Mouse (Mus musculus): Measurements from ENCODE around the gene 1700012P22Rik.

The 1700012P22Rik gene

GRCm38 (mm10) chr4:144438672-144439071 lies at the start of gene 1700012P22Rik:
TSS of gene 1700012P22Rik (minus strand) at chr4:144438772.
- no peak for DNase-seq (ENCODE audit: low read depth, low spot score)

GRCm38 (mm10) chr4:144468091-144468490 lies 29.5 kb upstream of the 1700012P22Rik start:
- no peak for DNase-seq (ENCODE audit: low read depth, low spot score)

- DNase-seq (ENCODE audit: low read depth, low spot score): no peak
Measured at GRCm38 (mm10) chr4:144465206-144465605, 26.6 kb upstream of the 1700012P22Rik start.

- DNase-seq (ENCODE audit: low read depth, low spot score): no peak
Measured at GRCm38 (mm10) chr4:144463656-144464055, 25.1 kb upstream of the 1700012P22Rik start, which contains the start of gene Aadacl3. TSS of gene Aadacl3 (minus strand) at chr4:144463756.

GRCm38 (mm10) chr4:144453217-144453616 lies 14.6 kb upstream of the 1700012P22Rik start, which contains the start of gene Gm9944:
TSS of gene Gm9944 (minus strand) at chr4:144453317.
- DNase-seq (ENCODE audit: low read depth, low spot score): no peak

- DNase-seq (ENCODE audit: low read depth, low spot score): no peak
Measured at GRCm38 (mm10) chr4:144448546-144448945, 10.0 kb upstream of the 1700012P22Rik start.

GRCm38 (mm10) chr4:144441582-144441981 lies 3.0 kb upstream of the 1700012P22Rik start:
- DNase-seq (ENCODE audit: low read depth, low spot score): no peak

GRCm38 (mm10) chr4:144441095-144441494 lies 2.5 kb upstream of the 1700012P22Rik start:
- DNase-seq (ENCODE audit: low read depth, low spot score): no peak

- no peak for DNase-seq (ENCODE audit: low read depth, low spot score)
Measured at GRCm38 (mm10) chr4:144433216-144433615, 5.4 kb downstream of the 1700012P22Rik start.

- no peak for DNase-seq (ENCODE audit: low read depth, low spot score)
Measured at GRCm38 (mm10) chr4:144430723-144431122, 7.8 kb downstream of the 1700012P22Rik start.

- peak; percentile 76 for DNase-seq (ENCODE audit: low read depth, low spot score)
Measured at GRCm38 (mm10) chr4:144428868-144429267, 9.7 kb downstream of the 1700012P22Rik start.

GRCm38 (mm10) chr4:144424590-144424989 lies 14.0 kb downstream of the 1700012P22Rik start:
- no peak for DNase-seq (ENCODE audit: low read depth, low spot score)

- peak; percentile 70 for DNase-seq (ENCODE audit: low read depth, low spot score)
Measured at GRCm38 (mm10) chr4:144420644-144421043, 17.9 kb downstream of the 1700012P22Rik start.

- peak; percentile 81 for DNase-seq (ENCODE audit: low read depth, low spot score)
Measured at GRCm38 (mm10) chr4:144408290-144408689, 30.3 kb downstream of the 1700012P22Rik start, which contains the start of gene Pramef12. TSS of gene Pramef12 (minus strand) at chr4:144408464.

GRCm38 (mm10) chr4:144406261-144406660 lies 32.3 kb downstream of the 1700012P22Rik start:
- DNase-seq (ENCODE audit: low read depth, low spot score): peak; percentile 71

- DNase-seq (ENCODE audit: low read depth, low spot score): peak; percentile 96
Measured at GRCm38 (mm10) chr4:144404456-144405086, 34.0 kb downstream of the 1700012P22Rik start.

GRCm38 (mm10) chr4:144402712-144403111 lies 35.9 kb downstream of the 1700012P22Rik start:
- DNase-seq (ENCODE audit: low read depth, low spot score): no peak

GRCm38 (mm10) chr4:144396316-144396715 lies 42.3 kb downstream of the 1700012P22Rik start:
- peak; percentile 52 for DNase-seq (ENCODE audit: low read depth, low spot score)

GRCm38 (mm10) chr4:144377911-144378310 lies 60.7 kb downstream of the 1700012P22Rik start, which contains the start of gene Pramef20:
TSS of gene Pramef20 (minus strand) at chr4:144377933.
- no peak for DNase-seq (ENCODE audit: low read depth, low spot score)
